Mouse (Mus musculus) intestine, embryonic 16.5 days (tissue): ENCODE results near the gene Sf3b4. TPM values are rescaled to one million over a fixed set of nuclear protein-coding genes. Genes with fewer than 3 reads are reported as not detected.

Experiments
- ATAC-seq: fragments of 200-750 bp; cut with Nextera tagmentation; 2 replicates; pipeline ENCODE4 v1.8.0; 2017; ENCODE audit warnings: moderate TSS enrichment, moderate library complexity
- H3K27ac ChIP-seq: fragments of 300-500 bp; sonication (generic); 2 replicates; pipeline ENCODE4 v1.5.1; 2014; ENCODE audit warnings: mild to moderate bottlenecking, low read length
- H3K27me3 ChIP-seq: fragments of 300-500 bp; sonication (generic); replicated peaks from 2 replicates; pipeline ENCODE4 v1.6.1; 2014; ENCODE audit warnings: low read length, control low read depth, mixed read lengths; ENCODE audit not compliant: control insufficient read depth, insufficient read depth
- H3K36me3 ChIP-seq: fragments of 300-500 bp; sonication (generic); 2 replicates; pipeline ENCODE4 v1.6.1; 2014; ENCODE audit warnings: low read length, control low read depth; ENCODE audit not compliant: control insufficient read depth, insufficient read depth
- H3K4me1 ChIP-seq: fragments of 300-500 bp; sonication (generic); 2 replicates; pipeline ENCODE4 v1.6.1; 2014; ENCODE audit warnings: low read length, control low read depth, mixed read lengths; ENCODE audit not compliant: control insufficient read depth, insufficient read depth
- H3K4me2 ChIP-seq: fragments of 300-500 bp; sonication (generic); 2 replicates; pipeline ENCODE4 v1.6.1; 2014; ENCODE audit warnings: low read depth, low read length, control low read depth
- H3K4me3 ChIP-seq: fragments of 300-500 bp; sonication (generic); 2 replicates; pipeline ENCODE4 v1.5.1; 2014; ENCODE audit warnings: mild to moderate bottlenecking, low read length
- H3K9ac ChIP-seq: fragments of 300-500 bp; sonication (generic); 2 replicates; pipeline ENCODE4 v1.6.1; 2014; ENCODE audit warnings: low read depth, low read length
- H3K9me3 ChIP-seq: fragments of 300-500 bp; sonication (generic); 2 replicates; pipeline ENCODE4 v1.6.1; 2016; ENCODE audit warnings: low read length, control low read depth; ENCODE audit not compliant: control insufficient read depth
- WGBS: fragments of 180-500 bp; shearing (Covaris S2); extraction: QIAGEN DNeasy Blood & Tissue Kit; methylation state at CpG from one replicate; pipeline ENCODE4 v1.1.7; 2014; 5-methylcytosine and 5-hydroxymethylcytosine counted together
- polyA plus RNA-seq: library from polyadenylated mRNA; unstranded; fragments of >200 nt; fragmentation: Nextera tagmentation; extraction: Ambion mirVana; gene quantifications from 2 replicates; pipeline ENCODE4 v1.2.1, GENCODE M21; 2015

Sf3b4 gene
- polyA plus RNA-seq, 1 experiment from 2014 or later, result 154 TPM

DNA sequence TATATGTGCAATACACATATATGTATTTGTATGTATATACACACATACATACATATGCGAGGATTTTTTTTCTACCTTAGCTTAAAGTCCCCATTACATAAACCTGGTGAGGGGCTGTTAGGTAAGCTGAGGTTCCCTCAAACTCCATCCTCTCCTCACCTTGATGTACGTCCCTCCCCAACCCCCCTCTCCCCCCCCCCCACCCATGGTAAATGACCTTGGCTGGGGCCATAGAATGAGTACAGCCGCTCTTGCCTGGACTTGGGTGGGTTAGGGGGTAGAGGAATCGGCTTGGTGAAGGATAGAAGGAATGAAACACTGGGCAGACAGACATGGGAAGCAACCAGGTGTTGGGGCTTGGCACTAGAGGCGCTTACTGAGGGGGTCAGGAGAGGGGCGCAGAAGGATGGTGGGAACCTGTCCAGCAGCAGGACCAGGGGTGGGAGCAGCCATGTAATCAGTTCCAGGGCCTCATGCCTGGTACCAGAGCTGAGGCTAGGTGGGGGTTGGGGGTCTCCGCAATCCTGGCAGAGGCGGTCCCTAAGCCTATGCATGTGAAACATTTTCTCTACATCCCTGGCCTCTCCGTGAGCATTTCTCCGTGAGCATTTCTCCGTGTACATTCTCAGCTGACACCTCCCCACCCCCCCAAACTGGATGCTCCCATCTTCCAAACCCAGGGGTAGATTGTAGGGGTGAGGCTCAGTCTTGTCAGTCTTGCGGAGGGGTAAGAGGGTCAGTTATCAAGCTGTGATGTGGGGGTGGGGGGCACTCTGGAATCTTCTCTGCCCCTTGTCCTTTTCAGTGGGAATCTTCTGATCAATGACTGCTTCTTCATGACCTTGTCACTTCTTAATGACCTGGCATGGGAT lies 9.6 kb downstream of the Sf3b4 start:
- WGBS, result 38% methylated on average over 12 of the region's 12 CpGs
- 0 out of 2 replicates have a peak, but pooled peaks have one; percentile 21 for ATAC-seq
- no peaks in the 10 kb centered on the region for H3K9me3 ChIP-seq
- no peaks in the 10 kb centered on the region for H3K27me3 ChIP-seq
- no peak overlapping the region for H3K27ac ChIP-seq
- peak overlapping the region; percentile 75 for H3K4me2 ChIP-seq
- H3K36me3 ChIP-seq, result no peaks in the 10 kb centered on the region
- H3K4me1 ChIP-seq, result peaks cover 2% of the 10 kb centered on the region; the same call in 1 of the 2 replicates
- peak overlapping the region; percentile 58 for H3K4me3 ChIP-seq
- H3K9ac ChIP-seq, result peak overlapping the region; percentile 74; the same call in 1 of the 2 replicates

DNA sequence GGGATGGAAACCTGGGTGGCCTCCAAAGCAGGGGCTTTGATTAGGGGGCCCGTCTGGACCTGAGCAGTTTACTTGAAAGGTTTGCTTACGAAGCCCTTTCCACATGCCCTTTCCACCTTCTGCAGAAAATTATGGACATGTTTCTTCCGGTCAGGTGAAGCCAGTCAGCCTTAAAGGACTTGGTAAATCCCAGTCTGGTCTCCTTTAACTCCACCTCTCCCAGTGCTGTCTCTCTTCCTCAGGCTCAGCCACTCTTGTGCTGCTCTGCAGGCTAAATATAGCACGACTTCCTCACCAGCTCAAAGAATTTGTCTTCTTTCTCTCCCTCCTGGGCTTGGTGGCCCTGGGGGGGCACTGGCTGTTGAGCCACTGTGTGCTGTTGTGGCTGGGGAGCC lies 10.2 kb downstream of the Sf3b4 start:
- 27% methylated on average over 4 of the region's 4 CpGs for WGBS
- H3K27ac ChIP-seq, result no peak overlapping the region

DNA sequence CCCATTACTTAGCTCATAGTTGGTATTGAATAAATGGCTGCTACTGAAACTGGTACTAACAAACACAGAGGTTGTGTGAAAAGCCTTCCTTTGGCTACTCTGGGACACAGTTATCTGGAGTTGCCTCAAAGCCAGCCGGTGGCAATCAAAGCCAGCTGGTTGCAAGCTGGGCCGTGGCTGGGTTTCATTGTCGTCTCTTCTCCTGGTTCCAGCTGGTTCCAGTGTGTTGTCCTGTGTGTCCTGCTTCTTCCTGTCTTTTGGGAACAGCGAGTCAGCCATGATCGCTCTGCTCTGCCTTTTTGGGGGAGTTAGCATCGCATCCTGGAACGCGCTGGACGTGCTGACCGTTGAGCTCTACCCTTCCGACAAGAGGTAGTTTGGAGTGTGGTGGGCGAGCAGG lies 20.8 kb downstream of the Sf3b4 start:
- WGBS, result 66% methylated on average over 12 of the region's 12 CpGs
- no peak overlapping the region for H3K4me3 ChIP-seq

More for the DNA sequence above, 10.2 kb downstream of the Sf3b4 start:
- no peak for ATAC-seq
- Histone ChIP-seq H3K4me3 (no peak overlapping the region), H3K4me2 (peak overlapping the region; percentile 75; the same call in 1 of the 2 replicates), H3K4me1 (peaks cover 2% of the 10 kb centered on the region; the same call in 1 of the 2 replicates), H3K9ac (0 out of 2 replicates have a peak overlapping the region, but pooled peaks have one; percentile 21), H3K27me3 (no peaks in the 10 kb centered on the region), H3K9me3 (no peaks in the 10 kb centered on the region), H3K36me3 (no peaks in the 10 kb centered on the region)

DNA sequence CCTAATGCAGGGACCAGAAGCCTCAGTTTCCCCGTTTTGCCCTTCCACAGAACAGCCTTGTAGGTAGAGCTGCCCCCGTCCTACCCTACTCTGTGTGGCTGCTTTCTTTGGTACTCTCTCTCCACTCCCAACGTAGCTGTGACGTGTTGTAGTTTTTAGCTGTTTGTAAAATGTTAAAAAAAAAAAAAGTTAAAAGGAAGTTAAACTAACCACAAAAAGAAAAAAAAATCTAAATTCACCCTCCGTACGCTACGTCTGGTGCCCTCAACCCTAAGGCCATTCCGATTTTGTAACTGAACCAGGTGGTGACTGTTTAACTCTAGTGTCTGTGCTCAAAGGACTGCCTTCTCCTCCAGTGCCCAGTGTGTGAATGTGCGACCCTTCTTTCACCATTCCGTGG lies 22.8 kb downstream of the Sf3b4 start:
- H3K27me3 ChIP-seq, result no peaks in the 10 kb centered on the region
- no peak overlapping the region for H3K4me3 ChIP-seq
- peaks cover 10% of the 10 kb centered on the region for H3K4me1 ChIP-seq
- no peak overlapping the region for H3K9ac ChIP-seq
- no peaks in the 10 kb centered on the region for H3K36me3 ChIP-seq
- H3K27ac ChIP-seq, result no peak overlapping the region
- WGBS, result 89% methylated on average over 10 of the region's 10 CpGs
- no peaks in the 10 kb centered on the region for H3K9me3 ChIP-seq
- H3K4me2 ChIP-seq, result no peak overlapping the region
- no peak for ATAC-seq

More for the DNA sequence above, 20.8 kb downstream of the Sf3b4 start:
- H3K4me1 ChIP-seq, result peaks cover 9% of the 10 kb centered on the region
- H3K36me3 ChIP-seq, result no peaks in the 10 kb centered on the region
- no peak overlapping the region for H3K9ac ChIP-seq
- H3K9me3 ChIP-seq, result no peaks in the 10 kb centered on the region
- no peak overlapping the region for H3K4me2 ChIP-seq
- no peaks in the 10 kb centered on the region for H3K27me3 ChIP-seq
- no peak for ATAC-seq
- no peak overlapping the region for H3K27ac ChIP-seq

DNA sequence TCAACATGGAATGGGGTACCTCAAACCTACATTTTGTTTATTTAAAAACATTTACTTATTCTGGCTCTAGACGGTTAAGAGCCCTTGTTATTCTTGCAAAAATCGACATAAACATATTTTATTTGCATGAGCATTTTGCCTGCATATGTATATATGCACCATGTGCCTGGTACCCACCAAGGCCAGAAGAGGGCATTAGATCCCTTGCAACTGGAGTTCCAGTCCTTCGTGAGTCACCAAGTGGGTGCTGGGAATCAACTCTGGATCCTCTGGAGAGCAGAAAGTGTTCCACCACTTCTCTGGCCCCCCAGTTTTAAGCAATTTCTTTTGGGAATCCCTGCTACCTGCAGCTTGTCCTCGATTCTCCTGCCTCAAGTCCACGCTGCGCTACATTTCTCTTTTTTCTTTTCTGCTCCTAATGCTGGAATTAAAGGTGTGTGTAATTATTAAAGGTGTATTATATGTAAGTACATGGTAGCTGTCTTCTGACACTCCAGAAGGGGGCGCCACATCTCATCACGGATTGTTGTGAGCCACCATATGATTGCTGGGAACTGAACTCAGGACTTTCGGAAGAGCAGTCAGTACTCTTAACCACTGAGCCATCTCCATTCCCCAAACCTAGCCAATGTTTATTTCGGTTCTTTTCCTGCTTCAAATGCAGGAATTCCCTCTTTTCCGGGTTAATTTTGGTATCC lies 23.6 kb downstream of the Sf3b4 start:
- H3K4me1 ChIP-seq, result peaks cover 10% of the 10 kb centered on the region
- WGBS, result 91% methylated on average over 11 of the region's 11 CpGs
- no peaks in the 10 kb centered on the region for H3K27me3 ChIP-seq
- H3K9ac ChIP-seq, result no peak overlapping the region
- no peak for ATAC-seq
- H3K27ac ChIP-seq, result no peak overlapping the region
- H3K4me3 ChIP-seq, result no peak overlapping the region
- H3K36me3 ChIP-seq, result no peaks in the 10 kb centered on the region
- H3K9me3 ChIP-seq, result no peaks in the 10 kb centered on the region
- H3K4me2 ChIP-seq, result no peak overlapping the region

DNA sequence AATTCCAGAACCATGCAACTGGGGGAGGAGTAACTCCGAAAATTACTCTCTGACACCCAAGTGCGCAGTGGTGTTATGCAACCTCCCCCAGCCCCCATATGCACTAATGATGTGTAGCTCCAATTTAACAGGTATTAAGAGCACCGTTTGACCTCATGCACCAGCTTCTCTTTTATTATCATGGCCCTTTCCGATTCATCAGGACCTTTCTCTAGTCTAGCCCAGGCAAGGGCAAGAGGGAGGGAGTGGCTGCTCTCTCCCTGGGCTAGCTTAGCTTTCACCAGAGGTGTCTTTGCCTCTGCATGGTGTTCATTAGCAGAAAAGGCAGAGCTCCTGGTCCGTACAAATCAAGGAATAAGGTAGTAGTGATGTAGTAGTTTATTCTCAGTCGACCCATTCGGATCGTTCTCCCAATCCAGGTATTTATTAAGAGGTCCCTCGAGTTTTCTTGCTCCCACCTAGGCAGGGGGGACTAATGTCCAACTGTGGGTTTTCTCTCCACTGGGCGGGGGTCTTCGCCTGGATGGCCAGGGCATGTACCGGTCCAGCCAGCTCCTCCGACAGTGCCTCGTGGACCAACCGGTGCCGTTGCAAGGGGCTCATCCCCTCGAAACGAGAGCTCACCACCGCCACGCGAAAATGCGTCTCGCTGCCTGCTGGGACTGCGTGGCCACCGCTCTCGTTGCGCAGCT lies 24.5 kb downstream of the Sf3b4 start:
- peak; percentile 1; the same call in 1 of the 2 replicates for ATAC-seq
- 16% methylated on average over 27 of the region's 27 CpGs for WGBS

DNA sequence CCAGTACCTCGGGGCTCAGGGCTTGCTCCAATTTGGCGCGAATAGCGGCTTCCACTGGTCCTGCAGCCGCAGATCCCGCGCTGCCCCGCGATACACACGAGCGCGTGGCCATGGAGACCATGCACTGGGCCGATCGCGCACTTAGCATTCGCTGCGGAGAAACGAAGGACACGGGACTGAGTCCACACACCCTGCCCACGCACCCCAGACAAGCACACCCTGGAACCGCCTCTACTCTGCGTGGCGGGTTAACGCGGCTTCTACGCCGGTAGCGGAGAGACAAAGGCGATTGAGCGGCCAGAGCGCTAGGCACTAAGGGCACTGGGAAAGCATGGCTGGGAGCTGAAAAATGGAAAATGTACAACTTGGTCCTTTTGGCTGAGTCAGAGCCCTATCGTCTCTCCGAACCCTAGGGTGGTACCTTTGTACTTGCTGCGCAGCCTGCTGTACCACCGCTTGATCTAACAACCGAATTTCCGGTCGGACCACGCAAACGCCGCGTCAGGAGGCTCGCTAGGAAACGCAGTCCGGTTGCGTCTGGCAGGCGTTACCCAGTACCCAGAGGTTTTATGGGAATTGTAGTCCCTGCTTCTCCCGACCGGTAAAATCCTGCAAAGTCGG lies 25.1 kb downstream of the Sf3b4 start:
- H3K4me3 ChIP-seq, result peak overlapping the region; percentile 72
- peak overlapping the region; percentile 99 for H3K4me2 ChIP-seq
- no peaks in the 10 kb centered on the region for H3K9me3 ChIP-seq
- under 1% methylated on average over 50 of the region's 50 CpGs for WGBS
- ATAC-seq, result peak; percentile 94
- H3K4me1 ChIP-seq, result peaks cover 10% of the 10 kb centered on the region
- H3K27ac ChIP-seq, result peak overlapping the region; percentile 91
- H3K27me3 ChIP-seq, result no peaks in the 10 kb centered on the region
- H3K36me3 ChIP-seq, result no peaks in the 10 kb centered on the region
- peak overlapping the region; percentile 88 for H3K9ac ChIP-seq

More for the DNA sequence above, 24.5 kb downstream of the Sf3b4 start:
- H3K36me3 ChIP-seq, result no peaks in the 10 kb centered on the region
- H3K4me1 ChIP-seq, result peaks cover 10% of the 10 kb centered on the region
- H3K9me3 ChIP-seq, result no peaks in the 10 kb centered on the region
- peak overlapping the region; percentile 72 for H3K4me3 ChIP-seq
- H3K27me3 ChIP-seq, result no peaks in the 10 kb centered on the region
- peak overlapping the region; percentile 91 for H3K27ac ChIP-seq
- H3K9ac ChIP-seq, result peak overlapping the region; percentile 88
- H3K4me2 ChIP-seq, result peak overlapping the region; percentile 99

DNA sequence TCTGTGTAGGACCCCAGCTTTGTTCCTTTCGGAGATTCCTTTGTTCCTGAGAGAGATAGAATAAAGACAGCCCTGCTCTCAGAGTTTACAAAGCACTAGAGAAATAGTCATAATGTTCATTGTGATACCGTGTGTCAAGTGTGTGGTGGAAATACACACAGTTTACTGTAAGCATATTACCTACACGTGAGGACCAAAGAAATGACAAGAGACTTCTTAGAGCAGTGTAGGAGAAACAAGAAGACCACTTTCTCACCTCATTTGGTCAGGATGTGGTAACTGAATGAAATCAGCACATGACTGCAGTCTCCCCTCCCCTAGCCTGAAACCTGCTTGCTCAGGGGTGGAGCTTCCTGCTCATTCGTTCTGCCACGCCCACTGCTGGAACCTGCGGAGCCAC lies 26.0 kb downstream of the Sf3b4 start:
- H3K4me2 ChIP-seq, result peak overlapping the region; percentile 61
- H3K9ac ChIP-seq, result peak overlapping the region; percentile 61
- H3K4me3 ChIP-seq, result peak overlapping the region; percentile 72
- no peaks in the 10 kb centered on the region for H3K9me3 ChIP-seq
- no peaks in the 10 kb centered on the region for H3K36me3 ChIP-seq
- WGBS, result 8% methylated on average over 6 of the region's 6 CpGs
- H3K27me3 ChIP-seq, result no peaks in the 10 kb centered on the region
- peak overlapping the region; percentile 81 for H3K27ac ChIP-seq
- ATAC-seq, result peak; percentile 59
- peaks cover 10% of the 10 kb centered on the region for H3K4me1 ChIP-seq
